Mouse (Mus musculus): Measurements from ENCODE around the gene Robo1.
A peak's percentile ranks its signal among the peaks of the same experiment; 100 is the strongest.

Robo1 gene

GRCm38 (mm10) chr16:72934908-72935307, 626.8 kb downstream of the Robo1 start:
- DNase-seq (ENCODE audit: low spot score): no peak

GRCm38 (mm10) chr16:72937183-72937582, 629.1 kb downstream of the Robo1 start:
- DNase-seq (ENCODE audit: low spot score): no peak

GRCm38 (mm10) chr16:72939862-72940261, 631.8 kb downstream of the Robo1 start:
- DNase-seq (ENCODE audit: low spot score): no peak

GRCm38 (mm10) chr16:72940786-72941185, 632.7 kb downstream of the Robo1 start:
- DNase-seq (ENCODE audit: low spot score): no peak

- DNase-seq (ENCODE audit: low spot score): no peak
Measured at GRCm38 (mm10) chr16:72944403-72944802, 636.3 kb downstream of the Robo1 start.

GRCm38 (mm10) chr16:72951969-72952368, 643.9 kb downstream of the Robo1 start:
- no peak for DNase-seq (ENCODE audit: low spot score)

- DNase-seq (ENCODE audit: low spot score): no peak
Measured at GRCm38 (mm10) chr16:72959018-72959702, 651.1 kb downstream of the Robo1 start.

GRCm38 (mm10) chr16:72959823-72960222, 651.7 kb downstream of the Robo1 start:
- DNase-seq (ENCODE audit: low spot score): no peak

- DNase-seq (ENCODE audit: low spot score): no peak
Measured at GRCm38 (mm10) chr16:72963782-72964181, 655.7 kb downstream of the Robo1 start.

GRCm38 (mm10) chr16:72967509-72967908, 659.4 kb downstream of the Robo1 start:
- DNase-seq (ENCODE audit: low spot score): no peak

GRCm38 (mm10) chr16:72969990-72970389, 661.9 kb downstream of the Robo1 start:
- DNase-seq (ENCODE audit: low spot score): no peak

GRCm38 (mm10) chr16:72973685-72974084, 665.6 kb downstream of the Robo1 start:
- no peak for DNase-seq (ENCODE audit: low spot score)

GRCm38 (mm10) chr16:72974681-72975080, 666.6 kb downstream of the Robo1 start:
- DNase-seq (ENCODE audit: low spot score): no peak

- no peak for DNase-seq (ENCODE audit: low spot score)
Measured at GRCm38 (mm10) chr16:72976849-72977576, 668.9 kb downstream of the Robo1 start.

- peak; percentile 51 for DNase-seq (ENCODE audit: low spot score)
Measured at GRCm38 (mm10) chr16:72979407-72980219, 671.5 kb downstream of the Robo1 start.

GRCm38 (mm10) chr16:72990376-72991167, 682.5 kb downstream of the Robo1 start:
- DNase-seq (ENCODE audit: low spot score): no peak

GRCm38 (mm10) chr16:72993189-72993588, 685.1 kb downstream of the Robo1 start:
- no peak for DNase-seq (ENCODE audit: low spot score)

GRCm38 (mm10) chr16:72993594-72993993, 685.5 kb downstream of the Robo1 start:
- no peak for DNase-seq (ENCODE audit: low spot score)

GRCm38 (mm10) chr16:72995251-72995954, 687.3 kb downstream of the Robo1 start:
- peak; percentile 11 for DNase-seq (ENCODE audit: low spot score)

- no peak for DNase-seq (ENCODE audit: low spot score)
Measured at GRCm38 (mm10) chr16:72995955-72996535, 687.9 kb downstream of the Robo1 start.

GRCm38 (mm10) chr16:72998677-72999076, 690.6 kb downstream of the Robo1 start:
- no peak for DNase-seq (ENCODE audit: low spot score)
